Mouse (Mus musculus) E14TG2a.4 (cell line): ENCODE data around the gene Elp1.

Source experiments
- H3K27me3 ChIP-seq: 2 replicates; pipeline ENCODE4 v1.6.1; 2014; ENCODE audit warnings: low read length, control low read depth; ENCODE audit not compliant: insufficient read depth
- H3K36me3 ChIP-seq: 2 replicates; pipeline ENCODE4 v1.6.1; 2014; ENCODE audit warnings: low read length, control low read depth; ENCODE audit not compliant: insufficient read depth
- H3K4me1 ChIP-seq: replicated peaks from 2 replicates; pipeline ENCODE4 v1.6.1; 2014; ENCODE audit warnings: low read depth, low read length, control low read depth
- H3K4me3 ChIP-seq: replicated peaks from 2 replicates; pipeline ENCODE4 v1.5.1; 2014; ENCODE audit warnings: mild to moderate bottlenecking, low read length
- H3K9me3 ChIP-seq: 2 replicates; pipeline ENCODE4 v1.6.1; 2014; ENCODE audit warnings: low read length, control low read depth
- CTCF ChIP-seq: conservative IDR thresholded peaks from 2 replicates; pipeline ENCODE4 v1.5.1; 2014; ENCODE audit warnings: low read length
- NANOG ChIP-seq: IDR thresholded peaks from 2 replicates; pipeline ENCODE4 v1.6.1; 2014; ENCODE audit warnings: borderline replicate concordance, low read length, mixed read lengths
- POU5F1 ChIP-seq: IDR thresholded peaks from 2 replicates; pipeline ENCODE4 v1.6.1; 2014; ENCODE audit warnings: low read length, borderline replicate concordance

The Elp1 gene

GRCm38 (mm10) chr4:56756966-56757600 is 45.0 kb downstream of the Elp1 start:
- TF ChIP-seq CTCF (no peak), NANOG (no peak), POU5F1 (no peak)
- H3K36me3 ChIP-seq: peaks cover 97% of the 10 kb centered on the region
- no peaks in the 10 kb centered on the region for H3K9me3 ChIP-seq
- no peaks in the 10 kb centered on the region for H3K4me1 ChIP-seq
- H3K27me3 ChIP-seq: no peaks in the 10 kb centered on the region
- no peak overlapping the region for H3K4me3 ChIP-seq

- no peak for TF ChIP-seq CTCF
- no peak for TF ChIP-seq POU5F1
- no peak for TF ChIP-seq NANOG
- H3K36me3 ChIP-seq: peaks cover 97% of the 10 kb centered on the region
- no peak overlapping the region for H3K4me3 ChIP-seq
- no peaks in the 10 kb centered on the region for H3K27me3 ChIP-seq
- H3K9me3 ChIP-seq: no peaks in the 10 kb centered on the region
- H3K4me1 ChIP-seq: no peaks in the 10 kb centered on the region
Observed at GRCm38 (mm10) chr4:56756021-56756420, 46.1 kb downstream of the Elp1 start.

- H3K9me3 ChIP-seq: no peaks in the 10 kb centered on the region
- H3K36me3 ChIP-seq: peaks cover 89% of the 10 kb centered on the region
- no peak overlapping the region for H3K4me3 ChIP-seq
- no peaks in the 10 kb centered on the region for H3K27me3 ChIP-seq
- no peak for TF ChIP-seq POU5F1
- TF ChIP-seq CTCF: no peak
- no peak for TF ChIP-seq NANOG
- H3K4me1 ChIP-seq: 0 out of 2 replicates have a peak, but pooled peaks cover 3% of the 10 kb centered on the region
Observed at GRCm38 (mm10) chr4:56747456-56747855, 54.7 kb downstream of the Elp1 start.

- Histone ChIP-seq H3K9me3 (no peaks in the 10 kb centered on the region), H3K4me1 (0 out of 2 replicates have a peak, but pooled peaks cover 3% of the 10 kb centered on the region), H3K27me3 (no peaks in the 10 kb centered on the region), H3K36me3 (peaks cover 81% of the 10 kb centered on the region), H3K4me3 (no peak overlapping the region)
- TF ChIP-seq POU5F1 (no peak), NANOG (no peak), CTCF (no peak)
Observed at GRCm38 (mm10) chr4:56746345-56746744, 55.8 kb downstream of the Elp1 start.

GRCm38 (mm10) chr4:56743363-56744195 is 58.6 kb downstream of the Elp1 start, which contains the start of gene Actl7a:
Gene Actl7a, plus strand, starts transcription at chr4:56743413.
- H3K4me3 ChIP-seq: no peak within 1 kb of the TSS
- TF ChIP-seq POU5F1 (no peak), CTCF (no peak), NANOG (no peak)
- H3K9me3 ChIP-seq: no peaks in the 10 kb centered on the region
- H3K36me3 ChIP-seq: peaks cover 53% of the 10 kb centered on the region
- H3K4me1 ChIP-seq: peaks cover 23% of the 10 kb centered on the region
- H3K27me3 ChIP-seq: 0 out of 2 replicates have a peak, but pooled peaks cover 3% of the 10 kb centered on the region

GRCm38 (mm10) chr4:56742698-56743097 is 59.4 kb downstream of the Elp1 start:
- no peak overlapping the region for H3K4me3 ChIP-seq
- peaks cover 45% of the 10 kb centered on the region for H3K36me3 ChIP-seq
- no peak for TF ChIP-seq CTCF
- TF ChIP-seq POU5F1: no peak
- no peak for TF ChIP-seq NANOG
- H3K27me3 ChIP-seq: 0 out of 2 replicates have a peak, but pooled peaks cover 3% of the 10 kb centered on the region
- H3K9me3 ChIP-seq: no peaks in the 10 kb centered on the region
- peaks cover 23% of the 10 kb centered on the region for H3K4me1 ChIP-seq

- TF ChIP-seq NANOG (no peak), POU5F1 (no peak), CTCF (no peak)
- Histone ChIP-seq H3K4me3 (peak within 1 kb of the TSS; percentile 72), H3K4me1 (peaks cover 23% of the 10 kb centered on the region), H3K9me3 (no peaks in the 10 kb centered on the region), H3K27me3 (0 out of 2 replicates have a peak, but pooled peaks cover 3% of the 10 kb centered on the region), H3K36me3 (peaks cover 29% of the 10 kb centered on the region)
Observed at GRCm38 (mm10) chr4:56741041-56741493, 61.1 kb downstream of the Elp1 start, which contains the start of gene Actl7b. Gene Actl7b, minus strand, starts transcription at chr4:56741443.

GRCm38 (mm10) chr4:56740611-56741010 is 61.5 kb downstream of the Elp1 start:
- TF ChIP-seq NANOG (no peak), CTCF (no peak), POU5F1 (no peak)
- peak overlapping the region; percentile 72 for H3K4me3 ChIP-seq
- 0 out of 2 replicates have a peak, but pooled peaks cover 3% of the 10 kb centered on the region for H3K27me3 ChIP-seq
- peaks cover 23% of the 10 kb centered on the region for H3K4me1 ChIP-seq
- H3K9me3 ChIP-seq: no peaks in the 10 kb centered on the region
- H3K36me3 ChIP-seq: peaks cover 25% of the 10 kb centered on the region
